Mouse (Mus musculus) CD4-positive helper T cell, adult 2 months (primary cell): ENCODE measurements around the gene Mnx1.

Experiments
- DNase-seq: peaks from one replicate; pipeline ENCODE4 v3.0.0-alpha.2; 2012; ENCODE audit warnings: low read depth, missing footprints, low spot score

The Mnx1 gene

GRCm38 (mm10) chr5:29478208-29479197 is at the start of gene Mnx1:
TSS of gene Mnx1 (minus strand) at chr5:29478470.
- DNase-seq: no peak

GRCm38 (mm10) chr5:29516432-29516831 is 38.2 kb upstream of the Mnx1 start:
- no peak for DNase-seq

GRCm38 (mm10) chr5:29515888-29516287 is 37.6 kb upstream of the Mnx1 start:
- no peak for DNase-seq

GRCm38 (mm10) chr5:29507013-29507412 is 28.7 kb upstream of the Mnx1 start:
- no peak for DNase-seq

GRCm38 (mm10) chr5:29487321-29487720 is 9.1 kb upstream of the Mnx1 start:
- no peak for DNase-seq

GRCm38 (mm10) chr5:29485941-29486320 is 7.7 kb upstream of the Mnx1 start:
- no peak for DNase-seq

- no peak for DNase-seq
These were observed 7.0 kb upstream of the Mnx1 start for GRCm38 (mm10) chr5:29484965-29485940.

GRCm38 (mm10) chr5:29483801-29484200 is 5.5 kb upstream of the Mnx1 start:
- DNase-seq: no peak

GRCm38 (mm10) chr5:29479198-29479593 is 926 bp upstream of the Mnx1 start:
- no peak for DNase-seq

GRCm38 (mm10) chr5:29477474-29478207 is 629 bp downstream of the Mnx1 start:
- no peak for DNase-seq

- DNase-seq: no peak
These were observed 2.2 kb downstream of the Mnx1 start for GRCm38 (mm10) chr5:29476021-29476420.

- no peak for DNase-seq
These were observed 2.7 kb downstream of the Mnx1 start for GRCm38 (mm10) chr5:29475556-29475955.

GRCm38 (mm10) chr5:29475041-29475440 is 3.2 kb downstream of the Mnx1 start:
- DNase-seq: no peak

GRCm38 (mm10) chr5:29474246-29474960 is 3.9 kb downstream of the Mnx1 start:
- DNase-seq: no peak

- DNase-seq: no peak
These were observed 4.6 kb downstream of the Mnx1 start for GRCm38 (mm10) chr5:29473551-29474245.

GRCm38 (mm10) chr5:29471855-29472665 is 6.2 kb downstream of the Mnx1 start:
- no peak for DNase-seq

- DNase-seq: no peak
These were observed 6.9 kb downstream of the Mnx1 start for GRCm38 (mm10) chr5:29471396-29471795.

GRCm38 (mm10) chr5:29470851-29471394 is 7.3 kb downstream of the Mnx1 start:
- DNase-seq: no peak

GRCm38 (mm10) chr5:29470271-29470670 is 8.0 kb downstream of the Mnx1 start:
- no peak for DNase-seq
